Mouse (Mus musculus): ENCODE data around the gene Ncor2.

Ncor2 gene

GRCm38 (mm10) chr5:125143114-125143872 is 35.7 kb downstream of the Ncor2 start:
- DNase-seq: no peak

DNA sequence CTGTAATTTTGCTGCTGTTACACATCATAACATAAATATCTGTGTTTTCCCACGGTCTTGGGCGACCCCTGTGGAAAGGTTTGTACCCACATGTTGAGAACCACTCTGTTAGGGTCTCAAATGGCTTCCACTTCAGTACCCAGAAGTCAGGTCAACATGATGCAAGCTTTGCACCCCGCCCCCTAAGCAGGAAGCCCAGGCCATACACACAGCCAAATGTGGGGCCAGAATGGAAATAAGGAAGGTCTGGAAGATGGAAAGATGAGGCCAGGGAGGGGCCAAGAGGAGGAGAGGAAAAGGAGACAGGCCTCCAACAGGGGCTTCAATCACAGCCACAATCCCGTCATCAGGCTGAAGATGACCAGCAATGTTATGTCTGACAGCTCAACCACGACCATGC is 37.1 kb downstream of the Ncor2 start:
- no peak for DNase-seq

DNA sequence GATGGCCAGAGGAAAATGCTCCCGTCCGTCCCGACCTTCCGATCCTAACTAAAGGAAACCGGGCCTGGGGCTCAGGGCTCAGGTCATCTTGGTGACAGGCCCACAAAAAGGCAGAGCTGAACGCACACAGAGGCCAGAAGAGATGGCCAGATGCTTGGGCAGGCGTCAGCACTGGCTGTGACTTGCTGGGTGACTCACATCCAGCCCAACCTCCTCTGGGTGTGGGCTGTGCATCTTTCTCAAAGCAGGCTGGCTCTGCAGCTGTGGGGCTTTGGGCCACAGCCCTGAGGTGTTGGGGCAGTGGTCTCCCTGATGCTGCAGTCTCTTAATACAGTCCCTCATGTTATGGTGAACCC is 37.5 kb downstream of the Ncor2 start:
- no peak for DNase-seq

- DNase-seq: peak; percentile 100
Measured at GRCm38 (mm10) chr5:125140832-125141524, 38.0 kb downstream of the Ncor2 start.

GRCm38 (mm10) chr5:125140151-125140699 is 38.8 kb downstream of the Ncor2 start:
- DNase-seq: peak; percentile 84

- DNase-seq: no peak
Measured at GRCm38 (mm10) chr5:125139669-125140068, 39.4 kb downstream of the Ncor2 start.

DNA sequence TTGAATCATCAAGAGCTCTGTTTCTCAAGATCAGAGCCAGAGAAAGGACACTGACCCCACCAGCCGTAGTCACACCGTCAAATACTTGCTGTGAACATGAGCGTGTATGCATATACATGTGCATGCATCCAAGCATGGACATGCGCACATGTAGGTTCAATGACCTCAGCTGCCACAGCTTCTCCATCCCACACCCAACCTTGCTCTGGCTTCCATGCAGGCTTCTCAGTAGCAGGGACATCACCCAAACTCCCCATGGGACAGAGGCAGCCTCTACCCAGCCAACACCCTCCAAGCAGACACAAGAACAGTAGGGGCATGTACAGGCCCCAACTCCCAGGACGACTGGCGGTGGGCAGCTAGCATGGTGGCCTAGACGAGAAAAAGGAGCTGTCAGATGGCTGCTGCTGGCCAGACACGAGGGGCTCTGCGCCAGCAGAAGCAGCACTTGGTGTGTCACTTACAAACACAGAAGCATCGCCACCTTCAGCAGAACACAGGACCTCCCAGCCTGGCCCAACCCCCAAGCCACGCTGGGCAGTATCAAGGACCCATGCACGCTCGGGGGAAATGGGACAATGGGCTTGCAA is 40.1 kb downstream of the Ncor2 start:
- no peak for DNase-seq

DNA sequence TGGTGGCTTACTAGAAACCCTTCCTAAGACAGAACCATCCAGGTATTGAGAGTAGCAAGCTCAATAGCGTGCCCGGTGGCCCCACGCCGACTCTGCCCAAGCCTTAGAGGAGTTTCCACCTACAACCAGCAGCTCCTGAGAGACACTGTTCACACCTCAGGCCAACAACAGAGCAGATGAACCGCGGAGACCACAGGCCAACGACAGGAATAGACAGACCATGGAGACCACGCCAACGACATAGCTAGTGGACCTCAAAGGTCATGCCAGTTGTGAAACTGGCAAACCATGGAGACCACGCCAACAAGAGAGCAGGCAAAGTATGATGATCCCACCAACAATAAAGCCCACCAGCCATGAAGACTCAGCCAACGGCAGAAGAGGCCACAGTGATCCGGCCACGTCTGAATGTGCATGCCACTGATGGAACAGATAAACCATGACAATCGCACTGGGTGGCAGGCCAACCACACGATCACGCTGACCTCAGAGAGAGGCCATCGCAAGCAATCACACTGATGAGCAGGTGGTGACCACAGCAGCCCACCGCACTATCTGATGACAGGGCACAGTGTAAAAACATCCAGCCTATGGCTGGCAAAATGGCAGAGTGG is 41.2 kb downstream of the Ncor2 start:
- DNase-seq: no peak

- no peak for DNase-seq
Measured at GRCm38 (mm10) chr5:125136996-125137671, 41.9 kb downstream of the Ncor2 start.

- no peak for DNase-seq
Measured at GRCm38 (mm10) chr5:125136296-125136995, 42.6 kb downstream of the Ncor2 start.

DNA sequence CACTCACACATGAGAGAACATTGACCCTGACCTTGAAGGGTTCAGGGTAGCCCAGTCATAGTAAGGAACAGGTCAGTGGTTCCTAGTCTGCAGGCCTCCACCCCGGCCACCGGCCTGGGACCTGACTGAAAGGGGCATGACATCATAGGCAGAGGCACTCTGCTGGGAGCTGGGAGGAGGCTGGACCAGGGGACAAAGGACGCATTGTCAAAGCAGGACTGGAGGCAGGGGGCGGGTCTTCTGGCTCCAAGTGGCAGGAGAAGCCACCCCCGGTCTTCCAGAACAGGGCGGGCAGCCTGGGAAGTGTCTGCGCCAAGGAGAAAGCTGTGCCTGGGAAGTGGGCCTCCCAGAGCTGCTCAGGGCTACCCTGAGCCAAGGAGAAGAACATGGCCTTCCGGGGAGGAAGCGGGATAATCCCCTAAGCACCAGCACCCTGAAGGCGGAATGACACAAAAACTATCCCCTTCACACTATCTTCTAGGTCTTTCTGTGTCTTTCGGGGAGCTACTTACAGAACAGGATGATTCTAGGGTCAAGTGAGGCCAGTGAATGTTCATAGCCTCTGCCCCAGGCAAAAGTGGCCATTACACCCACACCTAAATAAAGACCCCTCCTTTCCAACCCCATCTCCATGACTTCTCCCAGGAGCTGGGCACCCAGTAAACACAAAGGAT is 44.1 kb downstream of the Ncor2 start:
- DNase-seq: peak; percentile 55

DNA sequence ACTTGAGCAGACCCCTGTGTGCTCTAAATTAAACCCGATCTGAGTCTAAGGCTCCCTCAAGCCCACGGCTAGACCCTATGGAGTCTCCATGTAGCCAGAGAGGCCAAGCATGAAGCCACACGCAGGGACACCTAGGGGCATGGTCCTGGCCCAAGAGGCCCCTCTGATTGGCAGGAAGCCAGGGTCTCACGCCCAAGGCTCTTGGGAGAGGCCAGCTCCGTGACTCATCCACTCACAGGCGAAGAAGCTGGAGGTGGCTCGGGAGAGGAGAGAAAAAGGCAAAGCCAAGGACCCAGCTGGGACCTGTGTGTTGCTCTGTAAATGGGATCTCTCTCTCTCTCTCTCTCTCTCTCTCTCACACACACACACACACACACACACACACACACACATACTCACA is 44.6 kb downstream of the Ncor2 start:
- no peak for DNase-seq

DNA sequence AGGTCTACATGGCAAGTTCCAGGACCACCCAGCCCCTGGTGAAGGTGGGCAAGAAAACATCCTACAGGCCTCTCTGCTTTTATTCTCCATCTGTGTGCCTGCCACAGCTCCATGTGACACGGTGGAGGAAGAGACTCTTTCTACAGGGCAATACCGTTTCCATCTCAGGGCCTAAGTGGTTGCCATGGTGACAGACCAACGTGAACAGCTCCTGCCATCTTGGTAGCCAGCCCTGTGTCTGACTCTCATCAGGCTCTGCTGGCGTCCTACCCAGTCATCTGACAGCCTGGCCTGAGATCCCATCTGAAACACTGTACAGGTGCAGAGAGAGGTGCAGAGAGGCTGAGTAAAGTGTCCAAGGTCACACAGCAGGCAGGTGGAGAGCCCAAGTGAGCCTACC is 45.4 kb downstream of the Ncor2 start:
- DNase-seq: no peak

GRCm38 (mm10) chr5:125132566-125133260 is 46.3 kb downstream of the Ncor2 start:
- DNase-seq: no peak

- DNase-seq: no peak
Measured at GRCm38 (mm10) chr5:125132069-125132468, 47.0 kb downstream of the Ncor2 start.

DNA sequence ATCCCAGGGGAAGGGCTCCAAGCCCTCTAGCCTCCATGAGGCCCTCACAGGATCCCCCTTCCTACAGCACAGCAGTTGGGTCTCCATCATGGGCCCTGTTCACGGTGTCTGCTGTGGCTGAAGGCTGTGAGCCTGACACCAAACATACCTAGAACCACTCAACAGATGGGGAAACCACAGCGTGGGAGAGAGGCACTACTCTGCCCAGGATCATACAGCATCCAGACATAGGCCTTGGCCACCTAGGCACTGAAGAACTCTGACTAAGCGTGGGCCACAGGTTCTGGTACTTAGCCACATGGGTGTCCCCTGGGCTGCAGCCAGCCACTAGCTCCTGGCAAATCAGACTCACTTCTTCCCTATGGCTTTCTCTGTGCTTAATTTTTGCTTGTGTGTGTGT is 48.6 kb downstream of the Ncor2 start:
- DNase-seq: no peak

DNA sequence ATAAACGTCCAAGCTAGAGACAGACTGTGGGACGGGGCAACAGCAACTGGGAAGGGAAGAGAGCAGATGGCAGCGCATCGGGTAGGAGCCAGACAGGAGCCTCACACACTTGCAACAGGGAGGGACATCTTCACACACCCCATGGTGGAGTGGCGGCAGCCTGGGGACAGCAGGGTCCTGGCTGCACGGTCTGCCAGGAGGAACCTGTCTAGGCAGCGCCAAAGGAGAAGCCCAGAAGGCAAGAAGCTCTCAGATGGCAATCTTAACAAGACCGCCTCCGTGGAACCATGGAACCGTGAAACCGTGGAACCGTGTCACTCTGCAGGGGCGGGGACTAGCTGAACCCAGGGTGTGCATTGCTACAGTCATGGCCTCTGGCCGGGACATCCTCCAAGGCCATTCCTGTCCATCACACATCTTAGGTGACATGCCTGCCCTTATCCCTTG is 50.1 kb downstream of the Ncor2 start:
- peak; percentile 42 for DNase-seq

GRCm38 (mm10) chr5:125127920-125128319 is 51.1 kb downstream of the Ncor2 start:
- no peak for DNase-seq

DNA sequence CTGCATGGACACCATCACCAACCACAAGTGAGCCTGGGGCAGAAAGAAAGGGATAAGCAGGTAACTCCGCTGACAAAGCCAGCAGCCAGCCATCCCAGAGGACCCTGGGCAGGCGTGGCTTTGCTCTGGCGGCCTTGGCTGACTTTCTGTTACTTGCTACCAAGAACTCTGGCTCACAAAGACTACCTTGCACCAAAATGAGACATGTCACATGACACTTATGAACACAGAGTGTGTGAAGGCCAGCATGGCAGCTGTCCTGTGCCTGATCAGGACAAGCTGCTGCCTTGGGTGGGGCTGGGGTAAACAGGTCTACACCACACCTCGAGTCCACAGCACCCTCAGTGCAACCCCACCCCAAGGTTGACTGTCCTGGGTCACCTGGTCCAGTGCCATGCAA is 51.6 kb downstream of the Ncor2 start:
- no peak for DNase-seq

- no peak for DNase-seq
Measured at GRCm38 (mm10) chr5:125125966-125126464, 53.0 kb downstream of the Ncor2 start.

DNA sequence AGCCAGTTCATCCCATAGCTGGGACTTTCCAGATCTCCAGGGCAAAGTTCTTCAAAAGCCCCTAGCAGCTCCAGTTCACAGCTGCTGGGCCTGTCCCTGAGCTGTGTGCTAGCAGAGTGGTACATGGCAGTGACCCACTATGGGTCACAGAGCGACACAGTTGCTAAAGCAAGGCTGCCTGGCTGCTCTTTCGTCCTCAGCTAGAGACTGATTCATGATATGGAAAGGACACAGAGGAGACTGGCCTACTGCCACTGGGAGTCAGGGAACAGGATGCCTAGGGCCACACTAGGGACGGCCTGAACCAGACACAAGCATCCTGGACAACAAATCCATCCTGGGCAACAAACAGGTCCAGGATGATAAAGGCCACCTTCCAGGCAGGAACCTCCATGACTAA is 53.8 kb downstream of the Ncor2 start:
- DNase-seq: no peak
